Mouse (Mus musculus): ENCODE measurements at regions not wholly inside any gene's neighbourhood (a gene's known extent, or its start where the extent isn't known, plus 50 kb on each side); places are given as distances from the start of the nearest gene placed in this dataset.
A peak's percentile ranks its signal among the peaks of the same experiment; 100 is the strongest.

- no peak for DNase-seq (ENCODE audit: low spot score in 2 of 2)
Measured at GRCm38 (mm10) chr1:122607309-122607708, 1039.5 kb upstream of the Ddx18 start.

DNA sequence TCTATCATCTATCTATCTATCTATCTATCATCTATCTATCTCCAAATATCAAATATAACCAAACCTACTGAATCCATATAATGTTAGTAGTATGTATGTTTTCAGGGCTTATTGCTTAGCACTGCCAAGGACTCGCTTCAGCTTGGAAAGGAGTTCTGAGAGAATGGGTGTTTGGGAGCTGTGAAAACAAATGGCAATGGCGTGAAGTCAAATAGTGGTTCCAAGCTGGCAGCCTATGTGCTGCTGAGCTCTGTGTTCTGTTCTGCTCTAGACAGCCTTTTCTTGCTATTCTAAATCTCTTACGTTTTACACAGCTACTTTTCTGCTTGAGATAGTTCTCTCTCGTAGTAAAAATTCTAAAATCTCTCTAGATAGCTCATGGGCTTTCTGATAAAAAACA lies 1008.2 kb upstream of the Ddx18 start:
- peak; percentile 7 to 66 for DNase-seq (ENCODE audit: low spot score in 2 of 2)

DNA sequence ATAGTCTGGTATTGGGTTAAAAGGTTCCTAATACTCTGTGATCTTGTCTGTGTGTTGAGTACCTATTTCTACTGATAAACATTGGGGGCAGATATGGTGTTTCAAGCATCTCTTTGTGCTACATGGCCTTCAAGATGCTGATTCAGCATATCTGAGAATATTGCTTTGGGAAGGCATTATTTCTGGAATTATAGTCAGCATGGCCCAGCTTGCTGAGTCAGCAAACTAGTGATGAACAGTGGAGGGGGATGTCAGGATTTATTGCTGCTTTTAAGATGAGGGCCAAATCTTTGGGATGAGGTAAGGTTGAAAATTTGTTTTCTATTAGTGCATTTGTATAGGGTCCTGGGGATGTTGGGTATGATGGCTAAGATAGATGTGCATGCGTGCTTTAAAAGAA lies 983.8 kb upstream of the Ddx18 start:
- no peak for DNase-seq (ENCODE audit: low spot score in 2 of 2)

GRCm38 (mm10) chr1:122509580-122509979 lies 941.8 kb upstream of the Ddx18 start:
- DNase-seq (ENCODE audit: low spot score in 2 of 2) = no peak

DNA sequence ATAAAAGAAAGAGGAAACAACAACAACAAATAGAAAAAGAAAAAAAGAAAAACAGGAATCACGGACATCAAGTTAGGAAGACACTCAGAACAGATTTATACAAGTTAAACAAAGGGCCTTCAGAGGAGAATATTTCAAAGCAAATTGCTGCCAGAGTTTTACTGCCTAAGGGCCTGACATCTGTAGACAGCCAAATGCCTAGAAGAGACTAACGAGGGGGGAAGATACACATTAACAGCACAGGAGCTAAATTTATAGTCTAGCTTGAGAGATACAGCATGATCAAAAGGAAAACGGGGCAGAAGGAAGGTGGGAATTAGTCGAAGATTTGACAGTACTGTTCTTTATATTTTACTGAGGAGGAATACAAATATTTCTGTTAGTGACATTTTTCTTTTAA lies 933.9 kb upstream of the Ddx18 start:
- no peak for DNase-seq (ENCODE audit: low spot score in 2 of 2)

DNA sequence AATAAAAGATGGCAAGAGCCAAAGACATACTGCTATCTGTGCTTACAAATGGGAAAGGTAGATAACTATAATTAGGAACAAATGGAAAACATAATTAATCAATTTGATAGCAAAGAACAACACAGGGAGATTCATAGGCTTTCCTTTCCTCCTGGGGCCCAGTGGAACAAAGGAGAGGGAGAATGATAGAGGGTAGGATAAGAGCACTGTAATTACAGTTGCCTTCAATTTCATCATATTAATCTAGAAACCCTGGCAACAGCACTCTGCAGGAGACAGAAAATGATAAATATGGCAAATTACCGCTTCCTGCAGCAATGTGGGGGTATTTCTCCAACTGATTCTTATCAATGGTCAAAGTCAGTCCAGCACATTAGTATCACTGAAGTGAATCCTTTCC lies 910.2 kb upstream of the Ddx18 start:
- DNase-seq (ENCODE audit: low spot score in 2 of 2) = no peak

- DNase-seq (ENCODE audit: low spot score in 2 of 2) = peak; percentile 39 to 76
Measured at GRCm38 (mm10) chr1:122463931-122464330, 896.1 kb upstream of the Ddx18 start.

DNA sequence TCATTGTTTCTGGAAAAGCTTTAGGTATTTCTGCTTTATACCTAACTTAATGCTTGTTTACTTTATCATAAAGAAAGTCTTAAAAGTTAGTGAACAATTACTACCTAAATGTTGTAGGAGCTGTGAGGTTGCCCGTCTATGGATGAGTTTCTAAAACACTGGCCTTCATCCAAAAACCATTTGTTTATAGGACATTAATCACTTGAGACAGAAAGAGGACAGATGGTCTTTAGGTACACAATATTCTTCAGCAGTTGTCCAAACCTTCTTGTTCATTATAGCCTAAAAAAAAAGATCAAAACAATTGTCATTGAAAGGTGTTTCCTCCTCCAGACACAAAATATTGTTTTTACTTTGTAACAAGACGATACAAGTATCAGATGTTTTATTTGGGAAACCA lies 891.3 kb upstream of the Ddx18 start:
- no peak for DNase-seq (ENCODE audit: low spot score in 2 of 2)

DNA sequence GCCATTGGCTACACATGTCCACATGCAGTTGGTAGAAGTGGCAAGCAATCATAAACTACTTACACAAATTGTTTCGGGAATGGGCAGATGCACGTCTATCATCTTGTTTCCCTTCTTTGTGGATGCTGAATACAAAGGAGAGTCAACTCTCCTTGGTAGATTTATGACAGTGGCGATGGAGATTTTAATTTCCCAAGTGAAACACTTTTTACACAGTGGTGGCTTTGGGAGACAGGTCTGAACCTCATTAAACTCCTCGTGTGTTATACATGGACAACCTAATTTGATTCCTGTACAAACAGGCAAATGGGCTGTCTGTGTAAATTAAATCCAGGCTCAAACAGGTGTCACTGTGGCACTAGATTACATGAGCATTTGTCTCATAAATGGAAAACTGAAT lies 887.1 kb upstream of the Ddx18 start:
- no peak for DNase-seq (ENCODE audit: low spot score in 2 of 2)

- peak; percentile 11 to 57 for DNase-seq (ENCODE audit: low spot score in 2 of 2)
Measured at GRCm38 (mm10) chr1:122453617-122454016, 885.8 kb upstream of the Ddx18 start.

GRCm38 (mm10) chr1:122439358-122439757 lies 871.6 kb upstream of the Ddx18 start:
- no peak for DNase-seq (ENCODE audit: low spot score in 2 of 2)

DNA sequence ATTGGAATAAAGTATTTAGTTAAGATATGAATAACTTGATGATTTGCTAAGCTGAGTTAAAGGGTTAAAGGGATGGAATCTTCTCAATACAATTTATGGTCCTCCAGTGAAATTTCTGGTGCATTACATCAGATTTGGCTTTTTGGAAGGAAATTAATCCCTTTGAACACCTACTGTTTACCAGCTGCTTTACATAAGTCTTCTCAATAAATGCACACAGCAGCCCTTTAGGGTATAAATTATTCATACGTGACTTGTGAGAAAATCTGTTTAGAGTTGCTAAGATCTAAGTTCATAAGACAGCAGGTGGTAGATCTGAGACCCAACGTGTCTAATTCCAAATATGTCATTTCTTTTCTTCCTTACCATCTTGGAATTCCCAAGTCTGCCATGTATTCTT lies 855.7 kb upstream of the Ddx18 start:
- DNase-seq (ENCODE audit: low spot score in 2 of 2) = no peak

DNA sequence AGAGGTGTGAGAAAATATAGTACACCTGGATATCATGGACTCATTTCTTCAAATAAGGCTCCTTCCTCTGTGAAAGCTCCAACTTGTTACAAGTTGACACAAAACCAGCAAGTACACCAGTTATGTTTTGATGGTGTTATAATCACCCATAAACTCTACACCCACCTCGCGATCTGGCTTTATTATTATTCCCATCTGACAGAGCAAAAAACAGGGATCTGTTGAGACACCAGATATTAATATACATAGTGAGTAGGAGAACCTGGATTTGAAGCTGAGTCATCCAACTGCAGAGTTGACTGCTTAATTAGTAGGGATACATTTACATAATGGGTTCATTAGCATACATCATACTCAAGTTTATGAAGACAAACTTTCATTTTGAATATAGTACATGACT lies 828.6 kb upstream of the Ddx18 start:
- peak in 1 of 2 experiments; percentile 58 for DNase-seq (ENCODE audit: low spot score in 2 of 2)

DNA sequence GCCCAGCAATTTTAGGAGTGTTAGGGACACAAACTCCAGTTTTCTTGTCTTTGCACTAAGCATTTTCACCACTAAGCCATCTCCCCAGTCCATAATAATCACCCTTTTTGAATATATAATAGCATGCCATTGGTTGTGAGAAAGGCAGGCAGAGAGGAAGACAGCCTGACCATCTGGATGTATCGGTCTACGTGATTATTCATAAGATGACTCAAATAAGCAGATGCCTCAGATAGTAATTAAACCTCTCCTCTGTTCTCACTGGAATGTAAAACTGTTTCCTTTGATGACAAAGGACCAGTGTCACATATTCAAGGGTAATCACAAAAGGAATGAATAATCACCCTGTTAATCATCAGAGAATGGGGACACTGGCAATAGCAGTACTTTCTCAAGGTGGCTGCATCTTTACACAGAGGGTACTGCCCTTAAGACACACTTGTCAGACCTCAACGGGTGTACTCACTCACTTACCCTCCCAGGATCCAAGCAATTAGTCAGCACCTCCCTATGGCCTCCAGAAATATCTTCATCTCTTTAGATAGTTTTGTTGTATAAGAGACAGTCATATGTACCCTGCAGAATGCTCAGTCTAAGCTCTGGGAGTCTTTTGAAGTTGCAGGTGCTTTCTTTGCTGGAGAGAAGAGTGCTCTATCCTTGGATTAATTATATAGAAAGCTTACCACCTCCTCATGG lies 826.0 kb upstream of the Ddx18 start:
- peak; percentile 3 to 23 for DNase-seq (ENCODE audit: low spot score in 2 of 2)

- peak; percentile 85 to 96 for DNase-seq (ENCODE audit: low spot score in 2 of 2)
Measured at GRCm38 (mm10) chr1:122357015-122357414, 789.2 kb upstream of the Ddx18 start.

DNA sequence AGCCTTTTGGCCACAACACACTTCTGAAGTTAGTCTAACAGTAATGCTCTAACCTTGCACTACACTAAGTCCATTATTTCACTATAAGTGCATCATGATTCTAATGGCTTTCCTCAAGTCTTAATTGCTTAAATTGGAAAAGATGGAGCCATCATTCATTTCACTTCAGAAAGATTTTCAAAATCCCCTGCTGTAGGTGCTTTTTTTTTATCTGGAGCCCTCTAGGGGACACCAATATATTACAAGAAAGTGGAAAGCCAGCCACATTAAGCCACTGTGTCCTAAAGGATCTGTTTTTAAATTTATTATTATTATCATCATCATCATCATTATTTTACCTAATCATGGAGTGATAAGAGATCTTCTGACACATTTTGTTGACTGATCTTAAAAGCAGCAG lies 783.7 kb upstream of the Ddx18 start:
- DNase-seq (ENCODE audit: low spot score in 2 of 2) = peak in 1 of 2 experiments; percentile 22

- no peak for DNase-seq (ENCODE audit: low spot score in 2 of 2)
Measured at GRCm38 (mm10) chr1:122333267-122333666, 765.5 kb upstream of the Ddx18 start.

GRCm38 (mm10) chr1:122328276-122328675 lies 760.5 kb upstream of the Ddx18 start:
- DNase-seq (ENCODE audit: low spot score in 2 of 2) = no peak

All from layer of hippocampus, postnatal 14 days (tissue).